Mouse (Mus musculus): Measurements from ENCODE around the gene Cpt1b.

Cpt1b gene

DNA sequence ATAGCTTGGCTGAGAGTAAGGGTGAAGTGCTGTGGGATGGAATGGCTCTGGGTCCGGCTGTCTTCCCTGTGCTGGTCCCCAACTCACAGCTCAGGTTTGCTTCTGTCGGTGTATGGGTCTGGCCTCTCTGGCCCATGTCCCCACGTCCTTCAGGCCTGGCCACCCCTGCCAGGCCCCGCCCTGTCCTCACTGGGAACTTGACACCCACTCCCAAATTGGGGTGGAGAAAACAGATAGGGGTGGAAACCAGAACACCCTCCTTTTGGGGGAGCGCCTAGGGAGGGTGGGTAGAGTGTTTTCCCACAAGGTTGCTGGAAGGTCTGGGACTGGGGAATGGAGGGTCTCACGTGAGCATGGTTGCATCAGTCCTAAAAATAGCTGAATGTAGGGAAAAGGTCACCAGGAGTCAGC is at the start of gene Cpt1b:
TSS of gene Cpt1b (minus strand) at position 153 of the 411 bp plus-strand sequence.
- DNase-seq (ENCODE audit: inconsistent age in 2 of 2, low spot score in 1 of 2): peak in 1 of 2 experiments; percentile 64

DNA sequence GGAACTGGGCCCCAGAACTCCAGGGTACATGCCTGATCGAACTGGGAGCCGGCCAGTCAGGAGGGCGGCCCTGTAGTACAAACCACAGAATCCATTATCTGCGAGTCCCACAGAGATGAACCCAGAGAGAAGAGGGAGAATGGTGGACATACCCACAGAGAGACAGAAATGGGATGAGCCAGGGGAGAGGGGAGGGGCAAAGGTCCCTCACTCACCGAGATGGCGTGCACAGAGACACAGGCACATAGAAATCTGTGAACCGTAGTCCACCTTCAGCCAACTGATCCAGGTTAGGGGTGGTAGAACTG is 49.6 kb upstream of the Cpt1b start:
- no peak for DNase-seq (ENCODE audit: inconsistent age in 2 of 2, low spot score in 1 of 2)

DNA sequence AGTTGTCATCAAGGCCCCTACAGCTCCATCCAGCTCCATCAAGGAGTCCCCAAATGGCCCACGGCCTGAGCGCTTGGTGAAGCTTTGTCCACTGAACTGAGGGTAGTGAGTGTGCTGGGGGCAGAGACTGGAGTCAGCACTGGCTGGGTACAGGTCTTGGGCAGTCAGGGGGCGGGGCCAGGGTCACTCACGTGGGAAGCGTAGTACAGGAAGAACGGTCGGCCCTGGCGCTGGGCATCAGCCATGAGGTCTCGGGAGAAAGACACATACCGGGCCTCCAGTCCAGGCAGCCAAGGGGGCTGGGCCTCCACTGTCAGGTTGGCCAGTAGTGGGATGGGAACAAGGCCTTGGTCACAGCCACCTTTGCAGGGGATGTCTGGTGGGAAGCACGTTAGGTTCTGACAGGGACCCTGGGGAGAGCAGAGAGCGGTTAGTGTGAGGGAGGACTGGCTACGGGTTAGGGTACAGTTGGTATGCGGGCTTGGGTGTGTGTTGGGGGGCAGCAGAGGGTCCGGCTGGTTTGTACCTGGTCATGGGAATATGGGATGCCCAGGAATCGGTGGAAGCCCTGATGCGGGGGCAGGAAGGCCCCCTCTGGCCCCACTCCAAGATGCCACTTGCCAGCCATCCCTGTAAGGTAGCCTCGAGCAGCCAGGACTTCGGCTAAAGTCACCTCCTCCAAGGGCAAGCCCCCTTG is 49.1 kb upstream of the Cpt1b start:
- peak; percentile 36 to 54 for DNase-seq (ENCODE audit: inconsistent age in 2 of 2, low spot score in 1 of 2)

DNA sequence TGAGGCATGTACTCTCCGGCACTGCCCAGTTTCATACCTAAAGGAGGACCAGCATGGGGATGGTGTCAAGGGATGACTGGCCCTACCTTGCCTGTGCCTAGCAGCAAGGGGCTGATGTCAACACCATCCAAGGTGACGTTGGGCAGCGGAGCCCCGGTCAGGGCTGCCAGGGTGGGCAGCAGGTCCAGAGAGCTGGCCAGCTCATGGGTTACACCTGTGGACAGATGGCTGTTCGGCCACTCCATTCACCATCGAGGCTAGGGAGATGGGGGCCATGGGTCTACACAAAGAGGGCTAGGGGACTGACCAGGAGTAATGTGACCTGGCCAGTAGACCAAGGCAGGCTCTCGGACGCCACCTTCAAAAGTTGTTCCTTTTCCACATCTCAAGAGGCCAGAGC is 48.3 kb upstream of the Cpt1b start:
- DNase-seq (ENCODE audit: inconsistent age in 2 of 2, low spot score in 1 of 2): no peak

DNA sequence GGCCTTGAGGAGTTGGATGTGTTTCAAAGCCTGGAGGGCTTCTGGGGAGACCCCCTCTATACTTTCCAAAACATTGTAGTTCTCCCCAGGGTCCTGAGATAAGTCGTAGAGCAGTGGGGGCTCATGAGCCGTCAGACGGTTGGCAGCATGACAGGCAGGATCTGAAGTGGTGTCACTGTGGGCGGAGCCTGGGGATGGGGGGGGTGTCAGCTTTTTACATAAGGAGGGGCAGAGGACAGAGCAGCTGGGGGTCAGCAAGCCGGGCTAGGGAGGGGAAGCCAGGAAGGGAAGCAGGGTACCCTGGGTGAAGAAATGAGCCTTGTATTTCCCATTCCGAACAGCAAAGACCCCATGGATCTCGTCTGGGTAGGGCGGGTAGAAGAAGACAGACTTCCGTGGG is 47.7 kb upstream of the Cpt1b start:
- DNase-seq (ENCODE audit: inconsistent age in 2 of 2, low spot score in 1 of 2): no peak

DNA sequence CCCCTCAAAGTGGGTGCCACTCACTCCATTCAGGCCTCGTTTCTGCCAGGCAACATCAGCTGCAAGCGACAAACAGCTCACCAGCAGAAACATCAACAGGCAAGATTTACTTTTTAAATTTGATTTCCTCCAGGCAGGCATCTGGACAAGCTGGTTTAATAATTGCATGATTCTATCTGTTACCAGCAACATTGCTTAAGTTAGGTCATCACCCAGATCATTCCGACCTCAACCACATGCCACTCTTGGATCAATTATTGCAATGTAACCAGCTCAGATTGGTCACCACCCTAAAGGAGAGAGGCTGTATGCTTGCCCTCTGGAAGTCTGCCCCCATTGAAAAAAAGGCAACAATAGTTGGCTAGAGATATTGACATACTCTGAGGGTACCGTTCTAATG is 45.8 kb upstream of the Cpt1b start:
- no peak for DNase-seq (ENCODE audit: inconsistent age in 2 of 2, low spot score in 1 of 2)

DNA sequence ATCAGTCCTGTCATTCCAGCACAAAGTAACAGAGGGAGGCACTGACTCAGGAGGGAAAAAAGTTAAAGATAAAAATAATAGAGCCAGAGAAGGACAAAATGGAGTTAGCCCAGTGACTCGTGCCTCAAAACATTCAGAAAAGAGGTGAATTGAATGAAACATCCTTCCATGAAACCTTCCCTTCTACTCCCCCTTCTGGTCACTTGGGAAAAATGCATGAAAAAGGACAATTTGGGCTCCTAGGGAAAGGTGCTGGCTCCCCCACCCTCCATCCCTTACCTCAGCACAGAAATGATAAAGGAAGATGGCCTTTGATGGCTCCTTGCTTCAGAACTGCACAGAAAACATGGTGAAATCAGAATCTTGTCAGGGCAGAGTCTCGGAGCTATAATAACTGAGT is 42.9 kb upstream of the Cpt1b start:
- DNase-seq (ENCODE audit: inconsistent age in 2 of 2, low spot score in 1 of 2): peak in 1 of 2 experiments; percentile 63

DNA sequence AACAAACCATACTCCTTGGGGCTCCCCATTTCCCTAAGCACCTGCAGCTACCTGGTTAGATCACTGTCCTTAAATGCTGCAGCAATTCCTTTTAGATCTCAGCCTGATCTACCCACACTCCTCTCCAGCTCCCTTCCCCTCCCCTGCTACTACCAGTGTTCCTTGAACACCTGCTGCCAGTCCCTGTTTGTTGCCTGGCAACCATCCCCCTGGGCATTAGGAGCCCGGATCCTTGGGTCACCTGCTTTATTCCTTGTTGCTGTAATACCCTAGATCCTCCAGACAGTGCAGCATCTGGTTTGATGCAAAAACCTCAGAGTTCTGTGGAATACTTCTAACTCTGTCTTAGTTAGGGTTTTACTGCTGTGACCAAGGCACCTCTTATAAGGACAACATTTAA is 39.4 kb upstream of the Cpt1b start:
- no peak for DNase-seq (ENCODE audit: inconsistent age in 2 of 2, low spot score in 1 of 2)

DNA sequence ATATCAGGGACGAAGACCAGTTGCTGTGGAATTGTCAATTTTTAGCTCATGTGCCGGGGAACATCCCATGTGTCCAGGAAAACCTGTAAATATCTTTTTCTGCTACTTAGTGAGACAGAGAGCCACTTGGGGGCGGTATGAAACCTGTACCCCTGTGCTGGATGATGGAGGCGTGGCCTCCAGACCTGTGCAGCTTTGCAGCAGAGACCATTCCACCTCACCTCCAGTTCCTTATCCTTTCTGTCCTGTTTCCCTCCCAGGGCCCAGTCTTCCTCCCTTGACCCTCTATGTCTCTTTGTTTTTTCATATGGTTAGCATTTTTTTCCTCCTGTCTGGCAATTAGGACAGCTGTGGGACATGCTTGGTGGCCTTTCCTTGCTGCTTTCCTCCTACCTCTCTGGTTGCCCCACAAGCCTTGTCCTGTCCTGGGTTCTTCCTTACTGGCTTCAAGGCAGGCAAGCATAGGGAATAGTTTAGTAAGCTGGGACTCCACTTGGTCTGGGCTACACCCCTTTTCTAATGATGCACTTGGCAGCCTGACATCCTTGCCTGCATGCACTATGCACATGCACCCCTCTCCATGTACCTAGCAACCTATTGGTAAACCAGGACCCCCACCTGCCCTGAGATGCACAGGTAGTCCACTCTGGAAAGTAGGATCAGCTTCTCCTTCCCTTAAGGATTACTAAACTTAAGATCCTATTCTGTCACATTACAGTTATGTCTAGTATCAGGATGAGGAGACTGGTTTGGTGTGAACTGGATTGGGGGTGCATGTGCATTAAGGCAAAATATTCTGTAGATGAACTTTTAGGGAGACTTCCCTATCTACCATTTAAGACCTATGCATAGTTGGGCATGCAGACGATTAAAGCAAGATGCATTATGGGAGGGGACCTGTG is 37.9 kb upstream of the Cpt1b start:
- peak in 1 of 2 experiments; percentile 40 for DNase-seq (ENCODE audit: inconsistent age in 2 of 2, low spot score in 1 of 2)

DNA sequence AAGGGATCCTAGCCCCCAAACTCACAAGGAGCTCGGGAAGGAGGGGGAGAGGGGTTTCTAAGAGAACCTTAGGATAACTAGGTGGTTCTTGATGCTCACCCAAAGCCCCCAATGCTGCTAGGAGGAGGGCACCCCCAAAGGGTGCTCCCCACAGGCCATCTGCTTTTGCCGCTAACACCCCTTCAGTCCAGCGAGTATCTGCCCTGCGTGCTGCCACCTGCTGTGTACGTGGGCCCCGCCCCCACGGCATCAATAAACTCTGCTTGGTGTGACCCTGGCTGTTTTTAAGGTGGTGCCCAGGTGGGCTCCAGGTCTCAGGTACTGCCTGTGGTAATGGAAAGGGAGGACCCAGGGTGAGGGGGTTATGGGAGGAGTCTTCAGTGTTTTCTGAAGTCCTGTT is 36.5 kb upstream of the Cpt1b start:
- no peak for DNase-seq (ENCODE audit: inconsistent age in 2 of 2, low spot score in 1 of 2)

DNA sequence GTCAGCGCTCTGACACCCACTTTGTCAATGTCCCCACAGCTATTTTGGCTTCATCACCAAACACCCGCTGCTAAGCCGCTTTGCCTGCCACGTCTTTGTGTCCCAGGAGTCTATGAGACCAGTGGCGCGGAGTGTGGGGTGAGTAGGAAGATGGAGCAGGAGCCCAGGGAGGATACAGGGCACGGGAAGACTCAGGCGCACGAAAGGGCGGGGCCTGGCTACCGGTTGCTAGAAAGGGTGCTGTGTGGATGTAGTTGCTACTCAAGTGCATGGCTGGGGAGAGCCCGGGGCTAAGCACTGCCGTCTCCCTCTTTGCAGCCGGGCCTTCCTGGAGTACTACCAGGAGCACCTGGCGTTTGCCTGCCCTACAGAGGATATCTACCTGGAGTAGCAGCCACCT is 35.7 kb upstream of the Cpt1b start:
- no peak for DNase-seq (ENCODE audit: inconsistent age in 2 of 2, low spot score in 1 of 2)

DNA sequence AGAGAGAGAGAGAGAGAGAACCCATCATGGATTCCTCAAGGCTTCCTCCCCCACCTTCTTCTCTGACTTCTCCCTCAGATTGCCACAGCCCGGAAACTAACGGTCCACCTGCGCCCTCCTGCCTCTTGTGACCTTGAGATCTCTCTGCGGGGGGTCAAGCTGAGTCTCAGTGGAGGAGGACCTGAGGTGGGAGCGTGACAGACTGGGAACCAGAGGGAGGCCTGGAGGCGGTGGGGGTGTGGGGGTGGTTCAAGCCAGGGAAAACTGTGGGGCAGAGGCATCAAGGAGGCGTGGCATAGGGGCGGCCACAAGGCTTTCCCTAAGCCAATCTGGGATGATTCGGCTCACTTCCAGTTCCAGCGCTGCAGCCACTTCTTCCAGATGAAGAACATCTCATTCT is 34.6 kb upstream of the Cpt1b start:
- DNase-seq (ENCODE audit: inconsistent age in 2 of 2, low spot score in 1 of 2): no peak

DNA sequence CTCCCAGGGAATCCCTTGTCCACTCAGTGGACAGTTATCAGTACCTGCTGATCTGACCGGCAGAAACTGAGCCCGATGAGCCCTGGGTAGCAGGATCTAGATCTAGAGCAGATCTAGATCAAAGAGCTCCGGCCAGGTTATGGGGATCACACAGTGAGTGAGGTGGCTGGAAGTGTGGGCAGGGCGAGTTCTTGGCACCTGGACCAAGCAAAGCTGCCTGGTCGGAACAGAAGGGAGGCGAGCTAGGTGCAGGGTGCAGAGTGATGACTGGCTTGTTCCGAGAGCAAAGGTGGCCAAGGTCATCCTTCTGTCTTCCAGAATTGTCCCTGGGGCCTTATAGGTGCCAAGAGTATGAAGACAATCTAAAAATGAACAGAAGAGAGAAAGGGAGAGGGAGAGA is 34.2 kb upstream of the Cpt1b start:
- no peak for DNase-seq (ENCODE audit: inconsistent age in 2 of 2, low spot score in 1 of 2)

DNA sequence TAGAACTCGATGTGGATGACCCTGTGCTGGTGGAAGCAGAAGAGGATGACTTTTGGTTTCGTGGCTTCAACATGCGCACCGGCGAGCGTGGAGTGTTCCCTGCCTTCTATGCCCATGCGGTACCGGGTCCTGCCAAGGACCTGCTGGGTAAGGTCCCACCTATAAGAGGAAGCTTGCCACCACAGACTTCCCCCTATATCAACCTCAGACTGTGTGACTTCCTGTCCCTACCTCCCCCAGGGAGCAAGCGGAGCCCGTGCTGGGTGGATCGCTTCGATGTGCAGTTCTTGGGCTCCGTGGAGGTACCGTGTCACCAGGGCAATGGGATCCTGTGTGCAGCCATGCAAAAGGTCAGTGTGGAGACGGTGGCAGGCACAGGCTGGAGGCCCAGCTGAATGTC is 33.3 kb upstream of the Cpt1b start:
- no peak for DNase-seq (ENCODE audit: inconsistent age in 2 of 2, low spot score in 1 of 2)

DNA sequence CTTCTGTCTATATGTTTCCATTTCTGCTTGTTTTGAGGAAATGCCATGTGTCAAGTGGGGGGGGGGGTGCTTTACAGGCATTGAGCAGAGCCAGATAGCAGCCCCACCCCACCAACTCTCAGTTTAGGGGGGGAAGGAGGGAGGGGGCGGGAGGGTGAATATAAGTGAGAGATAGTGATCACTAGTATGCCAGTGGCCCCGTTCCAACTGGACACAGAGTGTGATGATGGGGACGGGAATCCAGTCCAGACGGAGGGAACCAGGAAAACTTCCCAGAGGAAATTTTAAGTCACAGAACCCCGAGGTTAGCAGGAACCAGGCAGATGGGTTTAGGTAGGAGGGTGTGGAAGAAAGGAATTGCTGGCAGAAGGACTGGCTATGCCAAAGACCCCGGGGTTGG is 30.0 kb upstream of the Cpt1b start:
- no peak for DNase-seq (ENCODE audit: inconsistent age in 2 of 2, low spot score in 1 of 2)

DNA sequence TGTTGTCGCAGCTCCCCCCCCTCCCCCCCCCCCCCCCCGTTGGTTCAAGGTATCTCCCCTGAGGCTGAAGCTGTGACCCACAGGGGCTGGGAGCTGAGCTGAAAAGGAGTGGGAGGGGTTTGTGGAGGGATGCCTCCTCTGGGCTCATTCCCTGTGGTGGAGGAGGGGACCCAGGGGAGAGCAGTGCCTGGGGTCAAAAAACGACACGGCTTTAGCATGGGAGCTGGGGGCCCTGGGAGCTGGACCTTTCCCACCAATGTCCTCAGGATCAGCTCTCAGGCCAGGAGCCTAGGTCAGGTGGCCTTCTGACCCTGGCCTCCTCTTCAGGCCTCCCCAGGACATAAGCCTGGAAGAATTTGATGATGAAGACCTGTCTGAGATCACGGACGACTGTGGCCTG is 29.2 kb upstream of the Cpt1b start:
- DNase-seq (ENCODE audit: inconsistent age in 2 of 2, low spot score in 1 of 2): no peak

DNA sequence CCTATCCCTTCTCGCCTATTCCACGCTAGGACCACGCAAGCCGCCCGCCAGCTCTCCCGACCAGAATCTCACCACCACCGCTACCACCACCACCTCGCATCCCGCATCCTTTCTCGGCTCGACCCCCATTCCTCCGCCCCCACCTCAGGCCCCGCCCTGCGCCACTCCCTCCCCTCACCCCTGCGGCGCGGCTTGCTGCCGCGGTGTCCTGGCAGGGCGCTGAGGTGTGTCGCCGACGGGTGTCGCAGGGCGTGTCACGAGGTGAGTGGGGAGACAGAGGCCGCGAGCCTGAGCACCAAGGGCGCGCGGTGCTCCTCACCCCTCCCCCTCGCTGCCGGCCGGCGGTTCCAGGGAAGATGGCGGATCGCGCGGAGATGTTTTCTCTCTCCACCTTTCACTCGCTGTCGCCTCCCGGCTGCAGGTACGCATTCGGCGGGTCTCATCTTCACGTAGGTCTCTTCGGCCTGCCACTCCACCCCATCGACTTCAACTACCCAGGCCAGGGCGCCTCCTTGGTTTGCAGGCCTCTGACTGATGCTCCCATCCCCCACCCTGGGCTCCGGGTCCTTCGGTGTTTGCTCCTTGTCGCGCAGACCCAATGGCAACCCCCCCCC is 28.3 kb upstream of the Cpt1b start, which contains the start of gene Mapk8ip2:
TSS of gene Mapk8ip2 (plus strand) at position 49 of the 614 bp plus-strand sequence.
- peak in 1 of 2 experiments; percentile 40 for DNase-seq (ENCODE audit: inconsistent age in 2 of 2, low spot score in 1 of 2)

DNA sequence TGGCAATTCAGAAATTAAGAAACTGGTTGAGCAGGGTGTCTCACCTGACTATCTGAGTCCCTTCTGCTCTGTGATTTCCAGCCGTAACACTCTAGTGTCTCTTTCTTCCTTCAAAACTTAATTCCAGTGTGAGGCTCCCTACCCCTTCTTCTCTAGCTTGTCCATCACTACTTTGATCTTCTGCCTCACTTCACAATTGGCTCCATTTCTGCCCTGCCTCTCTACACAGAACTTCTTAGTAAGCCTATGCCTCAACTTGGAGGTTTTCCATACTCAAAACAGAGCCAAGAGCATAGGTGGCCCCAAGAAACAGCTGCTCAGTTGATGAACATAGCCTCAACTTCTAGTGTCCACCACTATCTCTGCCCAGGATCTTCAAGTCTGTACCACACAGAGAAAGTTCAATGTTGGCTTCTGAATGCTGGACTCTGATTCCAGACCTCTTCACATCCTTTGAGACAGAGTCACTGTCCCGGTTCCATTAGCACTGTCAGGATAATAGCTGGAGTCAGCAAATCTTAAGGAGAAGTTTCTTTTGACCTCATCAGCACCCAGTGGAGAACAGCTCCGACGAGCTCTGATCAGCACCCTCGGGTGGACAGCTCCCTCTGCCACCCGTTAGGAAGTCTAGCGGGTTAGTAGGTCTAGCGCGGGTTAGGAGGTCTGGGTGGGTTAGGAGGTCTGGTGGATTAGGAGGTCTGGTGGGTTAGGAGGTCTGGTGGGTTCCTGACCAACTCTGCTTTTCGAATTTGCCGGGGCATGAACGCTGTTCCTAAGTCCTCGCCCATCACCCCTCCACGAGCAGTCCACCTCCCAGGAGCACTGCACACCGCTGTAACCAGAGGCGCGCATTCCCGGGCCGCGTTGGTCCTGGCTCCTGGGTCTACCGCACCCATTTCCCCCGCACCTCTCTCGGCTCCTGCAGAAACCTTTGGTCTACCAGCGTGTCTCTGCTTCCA is 27.5 kb upstream of the Cpt1b start:
- DNase-seq (ENCODE audit: inconsistent age in 2 of 2, low spot score in 1 of 2): peak; percentile 51 to 89

DNA sequence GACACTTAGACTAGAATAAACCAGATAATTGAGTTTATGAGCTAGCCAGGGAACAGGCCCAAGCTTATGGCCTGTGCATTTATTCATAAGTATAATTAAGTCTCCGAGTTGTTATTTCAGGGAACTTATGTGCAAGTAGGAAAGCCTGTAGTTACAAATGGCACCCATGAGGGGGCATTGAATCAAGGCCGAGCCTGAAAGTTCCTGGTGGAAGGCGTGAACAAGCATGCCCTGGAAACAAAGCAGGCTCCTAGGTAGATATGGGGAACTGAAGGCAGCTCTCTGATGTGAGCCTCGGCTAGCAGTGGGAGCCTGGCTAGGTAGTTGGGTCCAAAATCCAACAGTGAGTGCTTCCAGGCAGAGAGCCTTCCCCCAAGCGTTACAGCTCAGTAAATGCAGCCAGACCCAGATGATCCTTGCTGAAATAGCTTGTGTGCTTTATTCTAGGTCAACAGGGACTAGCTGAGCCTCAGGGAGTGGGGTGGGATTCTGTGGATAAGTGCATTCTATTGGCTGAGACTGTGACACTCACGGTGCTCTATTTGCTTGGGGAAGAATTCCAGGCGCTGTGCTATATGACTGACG is 16.9 kb upstream of the Cpt1b start:
- DNase-seq (ENCODE audit: inconsistent age in 2 of 2, low spot score in 1 of 2): no peak

DNA sequence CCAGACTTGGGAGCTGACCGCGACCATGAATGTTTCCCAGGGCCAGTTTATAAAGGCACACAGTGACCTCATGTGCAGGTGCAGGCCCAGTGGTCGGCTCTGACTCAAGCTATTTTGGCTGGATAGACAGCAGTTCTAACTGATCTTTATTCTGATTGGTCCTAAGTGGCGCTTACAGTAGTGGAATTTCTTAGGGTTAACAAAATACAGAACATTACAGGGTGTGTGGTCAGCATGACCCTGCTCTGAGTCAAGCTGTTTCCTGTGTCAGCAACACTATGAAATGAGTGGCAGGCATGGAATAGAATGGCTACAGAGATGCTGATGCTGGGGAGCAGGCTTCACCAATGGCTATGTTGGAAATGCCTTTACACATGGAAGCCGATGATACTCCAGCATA is 10.2 kb upstream of the Cpt1b start:
- no peak for DNase-seq (ENCODE audit: inconsistent age in 2 of 2, low spot score in 1 of 2)

DNA sequence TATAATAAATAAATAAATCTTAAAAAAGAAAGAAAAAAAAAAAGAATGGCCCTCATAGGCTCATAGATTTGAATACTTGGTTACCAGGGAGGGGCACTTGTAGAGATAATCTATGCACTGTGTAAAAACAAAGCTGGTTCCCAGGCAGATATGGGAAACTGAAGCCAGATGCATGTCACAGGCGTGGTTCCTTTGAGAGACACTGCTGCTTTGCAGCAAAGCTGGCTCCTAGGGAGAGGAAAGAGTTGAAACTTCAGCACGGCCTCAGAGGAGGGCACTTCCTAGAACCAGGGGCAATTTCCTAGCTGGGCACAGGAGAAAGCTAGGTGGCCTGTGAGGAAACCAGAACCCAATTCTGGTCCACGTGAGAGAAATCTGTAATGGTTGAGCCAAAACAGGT is 8.5 kb upstream of the Cpt1b start:
- DNase-seq (ENCODE audit: inconsistent age in 2 of 2, low spot score in 1 of 2): no peak
